Mouse (Mus musculus): ENCODE data around the gene Slc38a2.

DNA sequence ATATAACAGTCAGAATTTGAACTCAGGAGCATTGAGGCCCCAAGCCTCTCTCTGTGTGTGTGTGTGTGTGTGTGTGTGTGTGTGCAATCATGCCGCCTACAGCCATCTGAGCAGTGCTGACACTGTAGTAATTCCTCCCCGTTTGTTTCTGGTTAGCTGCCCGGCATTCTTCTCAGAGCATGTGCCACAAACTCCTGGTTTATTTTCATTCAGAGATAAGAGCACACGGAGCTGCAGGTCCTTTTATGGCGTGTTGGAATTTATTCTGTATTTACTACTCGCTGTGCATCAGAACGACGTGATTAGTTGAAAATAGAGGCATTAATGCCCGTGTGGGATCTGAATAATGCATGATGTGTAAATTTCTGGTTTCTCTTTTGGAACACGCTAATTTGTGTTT lies 49.6 kb upstream of the Slc38a2 start:
- TF ChIP-seq ZNF384 (IDR thresholded peaks at IDR 0.05; ENCODE audit: low read depth, low read length) (no peak), MAFK (IDR thresholded peaks at IDR 0.05; ENCODE audit: insufficient read depth, low read depth, low read length) (no peak), HCFC1 (IDR thresholded peaks at IDR 0.05; ENCODE audit: borderline replicate concordance, insufficient read depth, low read length) (no peak), CHD2 (IDR thresholded peaks at IDR 0.05; ENCODE audit: low read depth, low read length) (no peak), ZC3H11A (IDR thresholded peaks at IDR 0.05; ENCODE audit: borderline replicate concordance, low read depth, low read length) (no peak)
